8 mouse cellular contexts compared by ENCODE assay signal in genomic region chr19:32755104-32755791, GRCm38 (mm10). TPM values are rescaled to one million over a fixed set of nuclear protein-coding genes. Genes with fewer than 3 reads are reported as not detected.
A peak's percentile ranks its signal among the peaks of the same experiment; 100 is the strongest.
DNase-seq lines count a peak whose midpoint lies in the region; ATAC-seq and TF ChIP-seq lines count a peak whose summit lies in the region.

No protein-coding gene starts in this region.

- H3K9me3 ChIP-seq in forebrain, postnatal 0 days (ENCODE audit: low read length) = no peaks in the 10 kb centered on the region
- H3K9me3 ChIP-seq in liver, embryonic 15.5 days (replicated peaks) = no peaks in the 10 kb centered on the region

- H3K27me3 ChIP-seq in forebrain, postnatal 0 days (ENCODE audit: insufficient read depth, low read length) = no peaks in the 10 kb centered on the region
- H3K27me3 ChIP-seq in liver, embryonic 15.5 days = peaks cover 10% of the 10 kb centered on the region

- H3K27ac ChIP-seq in bone marrow macrophage, adult 2 months (ENCODE audit: insufficient read depth, low read depth, low read length) = no peak overlapping the region
- H3K27ac ChIP-seq in forebrain, postnatal 0 days (ENCODE audit: low read depth, low read length) = no peak overlapping the region
- peak overlapping the region; percentile 92; the same call in 1 of the 2 replicates for H3K27ac ChIP-seq in liver, embryonic 15.5 days (replicated peaks)

- H3K9ac ChIP-seq in forebrain, postnatal 0 days = peak overlapping the region; percentile 97
- peak overlapping the region; percentile 65; the same call in 1 of the 2 replicates for H3K9ac ChIP-seq in liver, embryonic 15.5 days

- H3K4me3 ChIP-seq in bone marrow macrophage, adult 2 months (ENCODE audit: insufficient read depth, low read length) = peak overlapping the region; percentile 86
- H3K4me3 ChIP-seq in forebrain, postnatal 0 days (ENCODE audit: low read depth, low read length) = peak overlapping the region; percentile 98
- peak overlapping the region; percentile 98 for H3K4me3 ChIP-seq in liver, embryonic 15.5 days (replicated peaks)

- no peak for TF ChIP-seq POLR2A in bone marrow macrophage, adult 2 months (IDR thresholded peaks at IDR 0.05; ENCODE audit: borderline replicate concordance, low read depth, low read length)

- no peak for ATAC-seq in forebrain, postnatal 0 days
- ATAC-seq in liver, embryonic 15.5 days (ENCODE audit: insufficient read depth) = no peak
- ATAC-seq in activated CD4-positive, CD25-positive, alpha-beta regulatory T cell, adult 4 months = no peak

- intact Hi-C loops in left cerebral cortex, postnatal 14 days (cut with DNase I) = loop anchor here (5.0 to 10.0 kb wide), 4 partner anchors 43 to 610 kb away; no protein-coding TSS in a partner anchor

- DNase-seq in kidney, adult 9 months = peak; percentile 21
- DNase-seq in kidney, postnatal 25 days = no peak
- DNase-seq in forebrain, postnatal 0 days = peak; percentile 30
- no peak for DNase-seq in ovary, adult 18-20 months (ENCODE audit: low spot score)
- no peak for DNase-seq in left cerebral cortex, postnatal 14 days (ENCODE audit: low spot score in 2 of 2)

- 4% methylated on average over 12 of the region's 12 CpGs for WGBS in forebrain, postnatal 0 days
- WGBS in liver, embryonic 15.5 days (ENCODE audit: insufficient replicate concordance) = 11% methylated on average over 12 of the region's 12 CpGs

- no peaks in the 10 kb centered on the region for H3K36me3 ChIP-seq in forebrain, postnatal 0 days (ENCODE audit: insufficient read depth)
- no peaks in the 10 kb centered on the region for H3K36me3 ChIP-seq in liver, embryonic 15.5 days (replicated peaks)

- peak overlapping the region; percentile 84 for H3K4me2 ChIP-seq in forebrain, postnatal 0 days (ENCODE audit: low read depth)
- H3K4me2 ChIP-seq in liver, embryonic 15.5 days = peak overlapping the region; percentile 100

- H3K4me1 ChIP-seq in bone marrow macrophage, adult 2 months (ENCODE audit: control insufficient read depth, insufficient read depth, low read length) = no peaks in the 10 kb centered on the region
- no peaks in the 10 kb centered on the region for H3K4me1 ChIP-seq in forebrain, postnatal 0 days (ENCODE audit: insufficient read depth)
- peaks cover 41% of the 10 kb centered on the region for H3K4me1 ChIP-seq in liver, embryonic 15.5 days (replicated peaks)

- TF ChIP-seq CTCF in bone marrow macrophage, adult 2 months (IDR thresholded peaks at IDR 0.05; ENCODE audit: low read depth, low read length) = no peak
- TF ChIP-seq CTCF in forebrain, postnatal 0 days (IDR thresholded peaks at IDR 0.05; ENCODE audit: low read depth) = no peak

RNA-seq across cellular contexts. Expression of gene Pten, which starts 2.0 kb away (rescaled TPM):
- 62.7 and 70.4 TPM in 2 replicates for polyA plus RNA-seq in bone marrow macrophage, adult 2 months (2012; ENCODE audit: insufficient read depth, insufficient read length, missing spikeins)
- total RNA-seq in forebrain, postnatal 0 days (2014; rRNA removed) = 105 and 122 TPM in 2 replicates
- 10.0 and 12.3 TPM in 2 replicates for polyA plus RNA-seq in forebrain, postnatal 0 days (2015; fragmentation: Nextera tagmentation; extraction: Ambion mirVana)
- polyA plus RNA-seq in liver, embryonic 15.5 days (2015; fragmentation: Nextera tagmentation; extraction: Ambion mirVana) = 2.4 and 2.6 TPM in 2 replicates
- polyA plus RNA-seq in activated CD4-positive, CD25-positive, alpha-beta regulatory T cell, adult 4 months (2017; shearing (Covaris generic)) = 10 to 100 TPM; 14.2 to 15.3 TPM
- 100 to 1,000 TPM; 147 to 158 TPM for total RNA-seq in left cerebral cortex, postnatal 14 days (2021)

RNA-seq across cellular contexts. Expression of gene Atad1, which starts 15.7 kb away (rescaled TPM):
- 52.2 and 75.6 TPM in 2 replicates for polyA plus RNA-seq in bone marrow macrophage, adult 2 months (2012; ENCODE audit: insufficient read depth, insufficient read length, missing spikeins)
- 135 and 173 TPM in 2 replicates for total RNA-seq in forebrain, postnatal 0 days (2014; rRNA removed)
- polyA plus RNA-seq in forebrain, postnatal 0 days (2015; fragmentation: Nextera tagmentation; extraction: Ambion mirVana) = 119 and 121 TPM in 2 replicates
- polyA plus RNA-seq in liver, embryonic 15.5 days (2015; fragmentation: Nextera tagmentation; extraction: Ambion mirVana) = 20.6 and 21.3 TPM in 2 replicates
- 100 to 1,000 TPM in 1 of 2 experiments, 10 to 100 TPM in 1; 86.2 to 108 TPM for polyA plus RNA-seq in activated CD4-positive, CD25-positive, alpha-beta regulatory T cell, adult 4 months (2017; shearing (Covaris generic))
- 100 to 1,000 TPM; 121 to 122 TPM for total RNA-seq in left cerebral cortex, postnatal 14 days (2021)

Comparison
In these comparisons a context has a peak if more than half of its experiments do, and no peak if none do; other contexts are left out.
1. DNase-seq: peak in kidney, adult 9 months (single experiment) and forebrain, postnatal 0 days (single experiment); none in kidney, postnatal 25 days (0 of 2), ovary, adult 18-20 months (single experiment) and left cerebral cortex, postnatal 14 days (0 of 2).
2. Peak in every context shown above with its lines, with median percentiles within 50 percentile points of each other: H3K4me3 ChIP-seq.